Mouse (Mus musculus) hindbrain, embryonic 14.5 days (tissue): ENCODE data around the gene Gprasp2. TPM values are rescaled to one million over a fixed set of nuclear protein-coding genes. Genes with fewer than 3 reads are reported as not detected.

ENCODE experiments used
- polyA plus RNA-seq: library from polyadenylated mRNA; unstranded; fragments of >200 nt; fragmentation: Nextera tagmentation; extraction: Ambion mirVana; gene quantifications from 2 replicates; pipeline ENCODE4 v1.2.1, GENCODE M21; 2014

Gene Gprasp2
- polyA plus RNA-seq, 1 experiment from 2014 or later = 182 TPM

Other genes starting within 250 kb of the Gprasp2 start
- not detected in 2 replicates for gene Nxf7, start 240.3 kb upstream of the Gprasp2 start, polyA plus RNA-seq
- not detected in 2 replicates for gene Prame, start 211.3 kb upstream of the Gprasp2 start, polyA plus RNA-seq
- not detected in 2 replicates for gene Tcp11x2, start 145.2 kb upstream of the Gprasp2 start, polyA plus RNA-seq
- gene Tmsb15a, start 113.8 kb upstream of the Gprasp2 start, polyA plus RNA-seq = not detected in 2 replicates
- 8.9 and 10.5 TPM in 2 replicates for gene Armcx5, start 96.3 kb upstream of the Gprasp2 start, polyA plus RNA-seq
- 241 and 290 TPM in 2 replicates for gene Gprasp1, start 96.3 kb upstream of the Gprasp2 start, polyA plus RNA-seq
- gene Bhlhb9, start 41.4 kb upstream of the Gprasp2 start, polyA plus RNA-seq = 116 and 121 TPM in 2 replicates
- 271 and 297 TPM in 2 replicates for gene Arxes2, start 154.8 kb downstream of the Gprasp2 start, polyA plus RNA-seq
- 140 and 149 TPM in 2 replicates for gene Arxes1, start 194.3 kb downstream of the Gprasp2 start, polyA plus RNA-seq
- gene Bex2, start 229.2 kb downstream of the Gprasp2 start, polyA plus RNA-seq = 553 and 572 TPM in 2 replicates
- gene Nxf3, start 246.2 kb downstream of the Gprasp2 start, polyA plus RNA-seq = not detected in 2 replicates